Comparison of ENCODE assay signal across 18 mouse cellular contexts in genomic region chr1:130397109-130397508, GRCm38 (mm10). TPM values are rescaled to one million over a fixed set of nuclear protein-coding genes. Genes with fewer than 3 reads are reported as not detected.
A peak's percentile ranks its signal among the peaks of the same experiment; 100 is the strongest.
DNase-seq lines count a peak whose midpoint lies in the region; ATAC-seq and TF ChIP-seq lines count a peak whose summit lies in the region.
"Not testable (repeated sequence)": the region's sequence is repeated elsewhere in the genome, so short reads cannot be mapped to it uniquely, and the experiment has no call there.
"Had no signal": no experiment of that assay in that cellular context is flagged by ENCODE, and none has a peak within 500 bp of the region (broad histone marks: within the 10 kb centered on the region; RNA-seq: fewer than 3 reads in every experiment).

No protein-coding gene starts in this region.

- H3K9ac ChIP-seq in intestine, embryonic 16.5 days (ENCODE audit: low read depth, low read length), result not testable (repeated sequence)

- not testable (repeated sequence) for H3K9me3 ChIP-seq in G1E (replicated peaks); intestine, embryonic 16.5 days (ENCODE audit: control insufficient read depth, low read length)

- not testable (repeated sequence) for H3K4me3 ChIP-seq in G1E (ENCODE audit: low read depth, low read length); intestine, embryonic 16.5 days (ENCODE audit: low read length)

- H3K36me3 ChIP-seq in G1E (replicated peaks); intestine, embryonic 16.5 days (ENCODE audit: control insufficient read depth, insufficient read depth, low read length): not testable (repeated sequence)

- not testable (repeated sequence) for H3K4me2 ChIP-seq in intestine, embryonic 16.5 days (ENCODE audit: low read depth, low read length)

- H3K4me1 ChIP-seq in G1E (ENCODE audit: insufficient read depth, low read depth, low read length), result peaks cover 13% of the 10 kb centered on the region; the same call in 1 of the 2 replicates
- H3K4me1 ChIP-seq in intestine, embryonic 16.5 days (ENCODE audit: control insufficient read depth, insufficient read depth, low read length), result not testable (repeated sequence)

- H3K27me3 ChIP-seq in G1E (ENCODE audit: insufficient read depth, low read length); intestine, embryonic 16.5 days (replicated peaks; ENCODE audit: control insufficient read depth, insufficient read depth, low read length): not testable (repeated sequence)

- H3K27ac ChIP-seq in intestine, embryonic 16.5 days (ENCODE audit: low read length), result not testable (repeated sequence)

- TF ChIP-seq CTCF in G1E (IDR thresholded peaks at IDR 0.05; ENCODE audit: low read depth, low read length), result not testable (repeated sequence)

- peak; percentile 55 for DNase-seq in 416B (ENCODE audit: low read depth)
- DNase-seq in G1E (ENCODE audit: low spot score), result not testable (repeated sequence)
- DNase-seq in R1 (ENCODE audit: low read depth, low spot score), result peak; percentile 16
- DNase-seq in fibroblast of lung, adult 2 months (ENCODE audit: low read depth), result peak; percentile 5
- DNase-seq in kidney, adult 9 months, result peak; percentile 61
- peak; percentile 10 for DNase-seq in lung, postnatal 36 days

- ATAC-seq in G1E (ENCODE audit: extremely low read depth, insufficient number of reproducible peaks, low FRiP score, poor library complexity, severe bottlenecking), result peak; percentile 45; the same call in 1 of the 2 replicates
- ATAC-seq in intestine, embryonic 16.5 days, result 0 out of 2 replicates have a peak, but pooled peaks have one; percentile 28

RNA-seq across cellular contexts. Expression of gene Cd55b, which starts 25.7 kb away (rescaled TPM):
- total RNA-seq in G1E (2014; fragmentation: Nextera tagmentation) (not detected in 2 replicates), G1E (2017) (0.11 and 0.12 TPM in 2 replicates)
- not detected in 2 replicates for polyA plus RNA-seq in G1E (2012)
- polyA plus RNA-seq in intestine, embryonic 16.5 days (2015; fragmentation: Nextera tagmentation; extraction: Ambion mirVana), result not detected in 2 replicates
- total RNA-seq: heart, adult 2 months; heart, postnatal 14 days had no signal
- polyA plus RNA-seq: cerebellum, adult 2 months; embryonic facial prominence, embryonic 11.5 days; forebrain, embryonic 12.5 days; forebrain, embryonic 16.5 days; frontal cortex, adult 2 months; heart, adult 2 months; heart, embryonic 11.5 days; heart, embryonic 15.5 days; hindbrain, embryonic 10.5 days; hindbrain, embryonic 14.5 days had no signal
